Mouse (Mus musculus): ENCODE measurements around the gene Acot13.

Gene Acot13

GRCm38 (mm10) chr13:24832131-24832810 lies 931 bp upstream of the Acot13 start:
- intact Hi-C loops (cut with DNase I), result no loop called here

GRCm38 (mm10) chr13:24830756-24831352 lies 486 bp downstream of the Acot13 start:
- intact Hi-C loops (cut with DNase I), result no loop called here

GRCm38 (mm10) chr13:24826116-24826515 lies 5.2 kb downstream of the Acot13 start:
- intact Hi-C loops (cut with DNase I), result no loop called here

- intact Hi-C loops (cut with DNase I), result no loop called here
Measured at GRCm38 (mm10) chr13:24825587-24825986, 5.8 kb downstream of the Acot13 start.

GRCm38 (mm10) chr13:24824647-24825046 lies 6.7 kb downstream of the Acot13 start:
- intact Hi-C loops (cut with DNase I), result no loop called here

GRCm38 (mm10) chr13:24822663-24823343 lies 8.5 kb downstream of the Acot13 start:
- intact Hi-C loops (cut with DNase I), result no loop called here

- intact Hi-C loops (cut with DNase I), result no loop called here
Measured at GRCm38 (mm10) chr13:24819931-24820330, 11.4 kb downstream of the Acot13 start.

GRCm38 (mm10) chr13:24816125-24817092 lies 14.9 kb downstream of the Acot13 start:
- intact Hi-C loops (cut with DNase I), result no loop called here

GRCm38 (mm10) chr13:24814616-24815015 lies 16.7 kb downstream of the Acot13 start:
- intact Hi-C loops (cut with DNase I), result no loop called here

GRCm38 (mm10) chr13:24812521-24812920 lies 18.8 kb downstream of the Acot13 start:
- intact Hi-C loops (cut with DNase I), result no loop called here

GRCm38 (mm10) chr13:24806079-24806478 lies 25.3 kb downstream of the Acot13 start:
- intact Hi-C loops (cut with DNase I), result no loop called here

- intact Hi-C loops (cut with DNase I), result no loop called here
Measured at GRCm38 (mm10) chr13:24803196-24803595, 28.1 kb downstream of the Acot13 start.

GRCm38 (mm10) chr13:24802131-24802691 lies 29.1 kb downstream of the Acot13 start:
- intact Hi-C loops (cut with DNase I), result no loop called here

- intact Hi-C loops (cut with DNase I), result no loop called here
Measured at GRCm38 (mm10) chr13:24801308-24801921, 29.9 kb downstream of the Acot13 start, which contains the start of gene BC005537. TSS of gene BC005537 (plus strand) at chr13:24801657.

GRCm38 (mm10) chr13:24800674-24801307 lies 30.5 kb downstream of the Acot13 start:
- intact Hi-C loops (cut with DNase I), result no loop called here

- intact Hi-C loops (cut with DNase I), result no loop called here
Measured at GRCm38 (mm10) chr13:24799925-24800673, 31.2 kb downstream of the Acot13 start.

GRCm38 (mm10) chr13:24799378-24799777 lies 32.0 kb downstream of the Acot13 start:
- intact Hi-C loops (cut with DNase I), result no loop called here

GRCm38 (mm10) chr13:24798686-24799085 lies 32.7 kb downstream of the Acot13 start:
- intact Hi-C loops (cut with DNase I), result no loop called here

GRCm38 (mm10) chr13:24792411-24793045 lies 38.8 kb downstream of the Acot13 start:
- intact Hi-C loops (cut with DNase I), result no loop called here
